Mouse (Mus musculus) forebrain, embryonic 13.5 days (tissue): ENCODE data around the gene Fpr-rs6. TPM values are rescaled to one million over a fixed set of nuclear protein-coding genes. Genes with fewer than 3 reads are reported as not detected.

Source experiments
- ATAC-seq: fragments of 200-750 bp; cut with Nextera tagmentation; 2 replicates; pipeline ENCODE4 v1.8.0; 2017
- H3K27ac ChIP-seq: fragments of 300-500 bp; sonication (generic); 2 replicates; pipeline ENCODE4 v1.5.1; 2015; ENCODE audit warnings: inconsistent platforms, mild to moderate bottlenecking, moderate library complexity
- H3K27me3 ChIP-seq: fragments of 300-500 bp; sonication (generic); 2 replicates; pipeline ENCODE4 v1.6.1; 2015; ENCODE audit warnings: mild to moderate bottlenecking, inconsistent platforms
- H3K36me3 ChIP-seq: fragments of 300-500 bp; sonication (generic); 2 replicates; pipeline ENCODE4 v1.6.1; 2015; ENCODE audit warnings: mild to moderate bottlenecking, inconsistent platforms; ENCODE audit not compliant: poor library complexity, severe bottlenecking
- H3K4me1 ChIP-seq: fragments of 300-500 bp; sonication (generic); 2 replicates; pipeline ENCODE4 v1.6.1; 2015; ENCODE audit warnings: inconsistent platforms
- H3K4me2 ChIP-seq: fragments of 300-500 bp; sonication (generic); 2 replicates; pipeline ENCODE4 v1.6.1; 2015; ENCODE audit warnings: inconsistent platforms, mild to moderate bottlenecking, moderate library complexity
- H3K4me3 ChIP-seq: fragments of 300-500 bp; sonication (generic); 2 replicates; pipeline ENCODE4 v1.5.1; 2015; ENCODE audit warnings: mild to moderate bottlenecking, inconsistent platforms
- H3K9ac ChIP-seq: fragments of 300-500 bp; sonication (generic); 2 replicates; pipeline ENCODE4 v1.6.1; 2015; ENCODE audit warnings: mild to moderate bottlenecking, inconsistent platforms
- H3K9me3 ChIP-seq: fragments of 300-500 bp; sonication (generic); replicated peaks from 2 replicates; pipeline ENCODE4 v1.6.1; 2016; ENCODE audit warnings: inconsistent platforms
- polyA plus RNA-seq: library from polyadenylated mRNA; unstranded; fragments of >200 nt; fragmentation: Nextera tagmentation; extraction: Ambion mirVana; gene quantifications from 2 replicates; pipeline ENCODE4 v1.2.1, GENCODE M21; 2015

Fpr-rs6 gene
- not detected in 2 replicates for polyA plus RNA-seq

DNA sequence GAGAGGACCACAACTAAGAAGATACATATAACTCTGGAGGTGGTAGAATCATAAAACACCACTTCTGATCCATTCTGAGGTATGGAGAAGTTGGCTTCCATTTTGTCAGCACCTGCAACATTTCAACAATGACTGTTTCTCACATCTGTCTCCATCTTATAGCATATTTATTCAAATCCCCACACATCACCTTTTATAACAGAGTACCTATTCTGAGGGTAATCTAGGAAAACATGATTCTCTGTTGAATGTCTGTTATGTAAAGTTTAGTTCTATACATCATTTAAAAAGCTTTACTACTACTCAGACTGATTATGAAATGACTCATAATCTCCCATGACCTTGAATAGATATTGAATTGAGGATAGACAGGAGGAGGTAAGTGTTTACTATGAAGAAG is at the start of gene Fpr-rs6:
TSS of gene Fpr-rs6 (minus strand) at position 101 of the 400 bp plus-strand sequence.
- Histone ChIP-seq H3K4me3 (no peak within 1 kb of the TSS), H3K27ac (no peak within 1 kb of the TSS), H3K9me3 (peaks cover 31% of the 10 kb centered on the region), H3K4me1 (no peaks in the 10 kb centered on the region), H3K27me3 (no peaks in the 10 kb centered on the region), H3K36me3 (no peaks in the 10 kb centered on the region), H3K4me2 (no peak within 1 kb of the TSS), H3K9ac (no peak within 1 kb of the TSS)
- no peak for ATAC-seq

Other genes with a start within 250 kb of the Fpr-rs6 start
- gene Vmn2r104, start 134.8 kb downstream of the Fpr-rs6 start, polyA plus RNA-seq, result not detected in 2 replicates
- gene Fpr-rs7, start 68.9 kb downstream of the Fpr-rs6 start, polyA plus RNA-seq, result not detected in 2 replicates
- not detected in 2 replicates for gene Vmn2r105, start 52.0 kb upstream of the Fpr-rs6 start, polyA plus RNA-seq
- not detected in 2 replicates for gene Vmn2r106, start 102.5 kb upstream of the Fpr-rs6 start, polyA plus RNA-seq
- gene Vmn2r107, start 162.1 kb upstream of the Fpr-rs6 start, polyA plus RNA-seq, result not detected in 2 replicates
- not detected in 2 replicates for gene Vmn1r224, start 231.0 kb upstream of the Fpr-rs6 start, polyA plus RNA-seq